8 mouse cellular contexts compared by ENCODE assay signal in the genomic region with DNA sequence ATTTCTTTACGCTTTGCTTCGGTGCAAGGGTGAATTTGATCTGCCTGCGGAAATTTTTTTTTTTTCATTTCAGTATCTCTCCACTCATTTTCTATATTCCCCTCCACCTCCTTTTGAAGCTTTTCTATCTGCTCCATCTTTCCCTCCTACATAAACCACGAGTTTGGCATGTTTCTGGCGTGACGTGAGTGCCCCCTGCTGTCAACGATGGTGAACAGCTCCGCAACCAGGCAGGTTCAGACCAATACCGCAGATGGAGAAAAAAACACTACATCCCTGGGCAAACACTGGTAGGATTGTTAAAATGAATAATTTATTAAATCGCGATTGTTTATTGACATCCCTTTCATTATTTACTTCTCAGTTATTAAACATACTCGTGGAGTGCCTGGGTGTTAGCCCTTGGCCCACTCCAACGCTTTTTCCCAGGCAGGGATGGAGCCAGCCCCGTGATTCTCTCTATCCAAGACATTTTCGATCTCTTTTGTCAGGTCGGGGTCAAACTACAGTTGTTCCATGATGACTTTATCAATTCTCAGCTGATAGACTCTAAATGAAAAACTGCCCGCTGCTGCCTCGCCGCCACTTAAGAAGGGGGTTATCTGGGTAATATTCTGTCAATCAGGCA. TPM values are rescaled to one million over a fixed set of nuclear protein-coding genes. Genes with fewer than 3 reads are reported as not detected.
DNase-seq lines count a peak whose midpoint lies in the region; ATAC-seq and TF ChIP-seq lines count a peak whose summit lies in the region.

No protein-coding gene starts in this region.

- no peak overlapping the region for H3K27ac ChIP-seq in lung, embryonic 16.5 days (ENCODE audit: low read length)

- peaks cover 16% of the 10 kb centered on the region for H3K4me1 ChIP-seq in E14TG2a.4 (replicated peaks; ENCODE audit: low read depth, low read length)
- peaks cover 3% of the 10 kb centered on the region; the same call in 1 of the 2 replicates for H3K4me1 ChIP-seq in lung, embryonic 16.5 days (replicated peaks; ENCODE audit: control insufficient read depth, insufficient read depth, low read length)

- H3K9ac ChIP-seq in lung, embryonic 16.5 days (ENCODE audit: low read length) = no peak overlapping the region

- no peak for TF ChIP-seq POLR2A in brain, embryonic 14.5 days (IDR thresholded peaks at IDR 0.05; ENCODE audit: borderline replicate concordance, extremely low read depth, insufficient read depth, insufficient read length, poor library complexity, severe bottlenecking)

- H3K9me3 ChIP-seq in E14TG2a.4 (ENCODE audit: low read length) = no peaks in the 10 kb centered on the region
- H3K9me3 ChIP-seq in lung, embryonic 16.5 days (ENCODE audit: control insufficient read depth, low read length) = no peaks in the 10 kb centered on the region

- no peak overlapping the region for H3K4me2 ChIP-seq in lung, embryonic 16.5 days (ENCODE audit: low read depth, low read length)

- 20% methylated on average over 19 of the region's 19 CpGs for WGBS in lung, embryonic 16.5 days

- H3K27me3 ChIP-seq in E14TG2a.4 (ENCODE audit: insufficient read depth, low read length) = peaks cover 21% of the 10 kb centered on the region
- H3K27me3 ChIP-seq in lung, embryonic 16.5 days (ENCODE audit: control insufficient read depth, insufficient read depth, low read depth, low read length) = no peaks in the 10 kb centered on the region

- ATAC-seq in lung, embryonic 16.5 days (ENCODE audit: low read depth) = peak; percentile 74

- peak; percentile 82 for TF ChIP-seq CTCF in E14TG2a.4 (conservative IDR thresholded peaks at IDR 0.05; ENCODE audit: low read length)
- TF ChIP-seq CTCF in brain, embryonic 14.5 days (IDR thresholded peaks at IDR 0.05; ENCODE audit: borderline replicate concordance, extremely low read depth, insufficient read depth, insufficient read length) = peak; percentile 98

- H3K4me3 ChIP-seq in E14TG2a.4 (replicated peaks; ENCODE audit: low read length) = peak overlapping the region; percentile 51
- no peak overlapping the region for H3K4me3 ChIP-seq in lung, embryonic 16.5 days (ENCODE audit: low read length)

- peak; percentile 93 for DNase-seq in brain, embryonic 14.5 days (ENCODE audit: low read depth)
- DNase-seq in fibroblast of lung, adult 2 months (ENCODE audit: low read depth) = peak; percentile 46
- peak; percentile 84 to 87 for DNase-seq in heart, postnatal 36 days
- peak; percentile 88 for DNase-seq in layer of hippocampus, adult 11-12 months (ENCODE audit: low spot score)
- DNase-seq in ovary, postnatal 14 days (ENCODE audit: low spot score) = peak; percentile 86
- DNase-seq in thymus, postnatal 0 days (ENCODE audit: low spot score) = peak; percentile 67

- H3K36me3 ChIP-seq in E14TG2a.4 (ENCODE audit: insufficient read depth, low read length) = no peaks in the 10 kb centered on the region
- H3K36me3 ChIP-seq in lung, embryonic 16.5 days (ENCODE audit: control insufficient read depth, insufficient read depth, low read length) = no peaks in the 10 kb centered on the region

- intact Hi-C loops in heart, postnatal 36 days (cut with DNase I) = loop anchor here (2.0 to 5.0 kb wide), 3 partner anchors 14 to 866 kb away; no protein-coding TSS in a partner anchor

RNA-seq across cellular contexts. Expression of a gene that starts 53.9 kb away (rescaled TPM):
- 28.2 and 33.0 TPM in 2 replicates for polyA plus RNA-seq in brain, embryonic 14.5 days (2012; rRNA removed)
- 10 to 100 TPM; 33.6 to 35.1 TPM for total RNA-seq in heart, postnatal 36 days (2021)
- polyA plus RNA-seq in lung, embryonic 16.5 days (2015; fragmentation: Nextera tagmentation; extraction: Ambion mirVana) = 5.3 and 5.6 TPM in 2 replicates
- polyA plus RNA-seq in thymus, postnatal 0 days (2015; fragmentation: Nextera tagmentation; extraction: Ambion mirVana) = 10.2 and 11.3 TPM in 2 replicates
